12 mouse cellular contexts compared by ENCODE assay signal in the genomic region with DNA sequence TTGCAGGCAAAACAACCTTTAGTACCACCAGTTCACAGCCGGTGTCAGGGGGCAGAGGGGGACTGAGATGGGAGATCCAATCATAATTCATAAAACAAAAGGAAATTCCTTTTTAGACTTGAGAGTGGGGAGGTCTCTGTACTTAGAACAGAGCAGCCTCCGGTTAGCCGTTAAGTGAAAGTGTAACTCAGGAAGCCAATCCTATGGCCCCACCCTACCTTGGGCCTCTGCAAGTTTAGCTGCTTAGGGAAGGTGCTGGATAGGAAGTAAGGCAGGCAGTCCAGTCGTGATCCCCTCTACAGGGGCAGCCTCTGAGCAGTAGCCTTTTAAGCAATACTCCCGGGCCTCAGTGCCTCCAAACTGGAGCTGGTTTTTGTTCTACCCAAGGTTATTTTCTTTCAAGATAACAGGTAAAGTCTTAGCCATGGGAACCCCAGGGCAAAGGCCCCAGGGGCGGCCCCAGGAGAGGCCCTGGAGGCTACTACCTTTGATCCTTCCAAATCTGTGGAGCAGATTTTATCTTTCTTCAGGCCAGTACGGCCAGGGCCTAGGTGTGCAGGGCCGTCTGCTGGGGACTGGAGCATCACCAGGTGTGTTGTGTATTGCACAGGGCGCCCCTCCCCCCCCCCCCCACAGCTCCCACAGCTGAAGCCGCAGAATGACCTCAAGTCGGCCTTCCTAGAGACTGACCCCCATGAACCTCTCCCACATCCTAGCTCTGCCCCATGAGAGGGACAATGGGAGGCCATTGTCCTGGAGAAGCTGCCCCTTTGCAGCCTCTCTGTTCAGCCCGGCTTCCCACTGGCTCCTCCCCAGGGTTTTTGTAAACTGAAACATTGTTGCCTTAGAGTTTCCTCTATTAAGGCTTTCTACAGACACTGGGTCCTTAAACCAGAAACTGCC. TPM values are rescaled to one million over a fixed set of nuclear protein-coding genes. Genes with fewer than 3 reads are reported as not detected.
DNase-seq lines count a peak whose midpoint lies in the region; ATAC-seq lines count a peak whose summit lies in the region.
"Had no signal": no experiment of that assay in that cellular context is flagged by ENCODE, and none has a peak within 500 bp of the region (broad histone marks: within the 10 kb centered on the region; RNA-seq: fewer than 3 reads in every experiment).

No protein-coding gene starts in this region.

- DNase-seq in embryo, embryonic 10 days (ENCODE audit: low spot score) = peak; percentile 67
- no peak for DNase-seq in embryo, embryonic 10.5 days (ENCODE audit: low spot score)
- no peak for DNase-seq in kidney, postnatal 25 days
- peak; percentile 41 for DNase-seq in embryonic facial prominence, embryonic 14.5 days (ENCODE audit: low spot score)
- DNase-seq in urinary bladder, postnatal 25 days (ENCODE audit: low spot score) = no peak
- DNase-seq: cerebellum, postnatal 10 days; kidney, postnatal 10 days had no signal

- H3K27ac ChIP-seq in kidney, embryonic 16.5 days (ENCODE audit: low read length) = no peak overlapping the region
- no peak overlapping the region for H3K27ac ChIP-seq in embryonic facial prominence, embryonic 14.5 days (replicated peaks; ENCODE audit: low read depth, low read length)
- no peak overlapping the region; the same call in 1 of the 2 replicates for H3K27ac ChIP-seq in neural tube, embryonic 13.5 days (replicated peaks)
- H3K27ac ChIP-seq: heart, embryonic 15.5 days had no signal

- no peaks in the 10 kb centered on the region for H3K36me3 ChIP-seq in kidney, embryonic 16.5 days (ENCODE audit: insufficient read depth, low read length)
- H3K36me3 ChIP-seq in embryonic facial prominence, embryonic 14.5 days (ENCODE audit: control insufficient read depth, insufficient read depth, low read length) = no peaks in the 10 kb centered on the region
- no peaks in the 10 kb centered on the region for H3K36me3 ChIP-seq in neural tube, embryonic 13.5 days
- H3K36me3 ChIP-seq: heart, embryonic 15.5 days had no signal

- H3K4me1 ChIP-seq in kidney, embryonic 16.5 days (ENCODE audit: insufficient read depth, low read length) = peaks cover 18% of the 10 kb centered on the region
- H3K4me1 ChIP-seq in embryonic facial prominence, embryonic 14.5 days (ENCODE audit: control insufficient read depth, insufficient read depth, low read length) = peaks cover 16% of the 10 kb centered on the region
- H3K4me1 ChIP-seq in neural tube, embryonic 13.5 days (replicated peaks) = peaks cover 14% of the 10 kb centered on the region

- no peak overlapping the region; the same call in 1 of the 2 replicates for H3K4me2 ChIP-seq in kidney, embryonic 16.5 days (replicated peaks; ENCODE audit: low read depth, low read length)
- H3K4me2 ChIP-seq in embryonic facial prominence, embryonic 14.5 days (ENCODE audit: low read depth, low read length) = no peak overlapping the region
- H3K4me2 ChIP-seq in neural tube, embryonic 13.5 days = no peak overlapping the region
- H3K4me2 ChIP-seq: heart, embryonic 15.5 days had no signal

- no peaks in the 10 kb centered on the region for H3K27me3 ChIP-seq in kidney, embryonic 16.5 days (ENCODE audit: insufficient read depth, low read length)
- no peaks in the 10 kb centered on the region for H3K27me3 ChIP-seq in embryonic facial prominence, embryonic 14.5 days (replicated peaks; ENCODE audit: control insufficient read depth, insufficient read depth, low read length)
- peaks cover 14% of the 10 kb centered on the region for H3K27me3 ChIP-seq in neural tube, embryonic 13.5 days
- H3K27me3 ChIP-seq: heart, embryonic 15.5 days had no signal

- WGBS in kidney, embryonic 16.5 days = 29% methylated on average over 12 of the region's 12 CpGs
- 28% methylated on average over 11 of the region's 12 CpGs for WGBS in embryonic facial prominence, embryonic 14.5 days
- 20% methylated on average over 12 of the region's 12 CpGs for WGBS in neural tube, embryonic 13.5 days

- ATAC-seq in kidney, embryonic 16.5 days (ENCODE audit: low FRiP score, low TSS enrichment) = 0 out of 2 replicates have a peak, but pooled peaks have one; percentile 37
- ATAC-seq in embryonic facial prominence, embryonic 14.5 days (ENCODE audit: low read depth) = peak; percentile 51; the same call in 1 of the 2 replicates
- no peak for ATAC-seq in neural tube, embryonic 13.5 days (ENCODE audit: low read depth)
- no peak for ATAC-seq in inflammation-experienced regulatory T-cells, adult 6 months
- ATAC-seq: activated CD4-positive, CD25-positive, alpha-beta regulatory T cell, adult 4 months had no signal

- H3K9me3 ChIP-seq in kidney, embryonic 16.5 days (ENCODE audit: low read length) = no peaks in the 10 kb centered on the region
- H3K9me3 ChIP-seq in embryonic facial prominence, embryonic 14.5 days (ENCODE audit: control insufficient read depth, low read length) = no peaks in the 10 kb centered on the region
- no peaks in the 10 kb centered on the region for H3K9me3 ChIP-seq in neural tube, embryonic 13.5 days
- H3K9me3 ChIP-seq: heart, embryonic 15.5 days had no signal

- H3K4me3 ChIP-seq in kidney, embryonic 16.5 days (ENCODE audit: low read length) = no peak overlapping the region
- no peak overlapping the region for H3K4me3 ChIP-seq in embryonic facial prominence, embryonic 14.5 days (ENCODE audit: low read depth, low read length)
- no peak overlapping the region for H3K4me3 ChIP-seq in neural tube, embryonic 13.5 days
- H3K4me3 ChIP-seq: heart, embryonic 15.5 days had no signal

- H3K9ac ChIP-seq in kidney, embryonic 16.5 days (replicated peaks; ENCODE audit: low read length) = 0 out of 2 replicates have a peak overlapping the region, but pooled peaks have one; percentile 24
- H3K9ac ChIP-seq in embryonic facial prominence, embryonic 14.5 days (ENCODE audit: low read depth, low read length) = no peak overlapping the region
- H3K9ac ChIP-seq in neural tube, embryonic 13.5 days = peak overlapping the region; percentile 4; the same call in 1 of the 2 replicates
- H3K9ac ChIP-seq: heart, embryonic 15.5 days had no signal

RNA-seq across cellular contexts. Expression of gene Gpr157, which starts 6.6 kb away (rescaled TPM):
- polyA plus RNA-seq in kidney, embryonic 16.5 days (2015; fragmentation: Nextera tagmentation; extraction: Ambion mirVana) = 0.40 and 0.51 TPM in 2 replicates
- polyA plus RNA-seq in embryonic facial prominence, embryonic 14.5 days (2014; fragmentation: Nextera tagmentation; extraction: Ambion mirVana) = 0.50 and 0.58 TPM in 2 replicates
- polyA plus RNA-seq in neural tube, embryonic 13.5 days (2015; fragmentation: Nextera tagmentation; extraction: Ambion mirVana) = 0.56 and 0.70 TPM in 2 replicates
- under 1 TPM; 0.16 to 0.36 (median 0.33) TPM for polyA plus RNA-seq in inflammation-experienced regulatory T-cells, adult 6 months (2017; shearing (Covaris generic))

RNA-seq across cellular contexts. Expression of gene Slc2a5, which starts 25.3 kb away (rescaled TPM):
- polyA plus RNA-seq in kidney, embryonic 16.5 days (2015; fragmentation: Nextera tagmentation; extraction: Ambion mirVana) = 2.2 and 2.5 TPM in 2 replicates
- polyA plus RNA-seq in embryonic facial prominence, embryonic 14.5 days (2014; fragmentation: Nextera tagmentation; extraction: Ambion mirVana) = 3.2 and 3.5 TPM in 2 replicates
- 2.5 and 2.7 TPM in 2 replicates for polyA plus RNA-seq in neural tube, embryonic 13.5 days (2015; fragmentation: Nextera tagmentation; extraction: Ambion mirVana)
- polyA plus RNA-seq in inflammation-experienced regulatory T-cells, adult 6 months (2017; shearing (Covaris generic)) = not detected
- polyA plus RNA-seq: activated CD4-positive, CD25-positive, alpha-beta regulatory T cell, adult 4 months had no signal

RNA-seq across cellular contexts. Expression of gene Slc2a7, which starts 55.0 kb away (rescaled TPM):
- polyA plus RNA-seq in kidney, embryonic 16.5 days (2015; fragmentation: Nextera tagmentation; extraction: Ambion mirVana) = not detected in 2 replicates
- not detected in 2 replicates for polyA plus RNA-seq in embryonic facial prominence, embryonic 14.5 days (2014; fragmentation: Nextera tagmentation; extraction: Ambion mirVana)
- polyA plus RNA-seq in neural tube, embryonic 13.5 days (2015; fragmentation: Nextera tagmentation; extraction: Ambion mirVana) = not detected in 2 replicates
- polyA plus RNA-seq in inflammation-experienced regulatory T-cells, adult 6 months (2017; shearing (Covaris generic)) = not detected
- polyA plus RNA-seq: activated CD4-positive, CD25-positive, alpha-beta regulatory T cell, adult 4 months; heart, embryonic 15.5 days had no signal

Comparison
In these comparisons a context has a peak if more than half of its experiments do, and no peak if none do; other contexts are left out.
1. DNase-seq: peak in embryo, embryonic 10 days (single experiment) and embryonic facial prominence, embryonic 14.5 days (single experiment); none in embryo, embryonic 10.5 days (single experiment), kidney, postnatal 25 days (0 of 2) and urinary bladder, postnatal 25 days (single experiment).
2. ATAC-seq: peak in kidney, embryonic 16.5 days (single experiment) and embryonic facial prominence, embryonic 14.5 days (single experiment); none in neural tube, embryonic 13.5 days (single experiment) and inflammation-experienced regulatory T-cells, adult 6 months (single experiment).